Mouse (Mus musculus) embryonic facial prominence, embryonic 13.5 days (tissue): Measurements from ENCODE around the gene Pilrb2. TPM values are rescaled to one million over a fixed set of nuclear protein-coding genes. Genes with fewer than 3 reads are reported as not detected.
"Not testable (repeated sequence)": the region's sequence is repeated elsewhere in the genome, so short reads cannot be mapped to it uniquely, and the experiment has no call there.

Experiments
- ATAC-seq: fragments of 200-750 bp; cut with Nextera tagmentation; 2 replicates; pipeline ENCODE4 v1.8.0; 2017; ENCODE audit warnings: low read depth; ENCODE audit not compliant: insufficient number of reproducible peaks, insufficient read depth, low FRiP score, low TSS enrichment
- H3K27ac ChIP-seq: fragments of 300-500 bp; sonication (generic); 2 replicates; pipeline ENCODE4 v1.5.1; 2015; ENCODE audit warnings: moderate library complexity, mild to moderate bottlenecking, inconsistent platforms
- H3K27me3 ChIP-seq: fragments of 300-500 bp; sonication (generic); 2 replicates; pipeline ENCODE4 v1.6.1; 2015; ENCODE audit warnings: mild to moderate bottlenecking, inconsistent platforms
- H3K36me3 ChIP-seq: fragments of 300-500 bp; sonication (generic); 2 replicates; pipeline ENCODE4 v1.6.1; 2015; ENCODE audit warnings: mild to moderate bottlenecking, inconsistent platforms
- H3K4me1 ChIP-seq: fragments of 300-500 bp; sonication (generic); 2 replicates; pipeline ENCODE4 v1.6.1; 2015; ENCODE audit warnings: inconsistent platforms
- H3K4me2 ChIP-seq: fragments of 300-500 bp; sonication (generic); 2 replicates; pipeline ENCODE4 v1.6.1; 2015; ENCODE audit warnings: moderate library complexity, mild to moderate bottlenecking, inconsistent platforms
- H3K4me3 ChIP-seq: fragments of 300-500 bp; sonication (generic); 2 replicates; pipeline ENCODE4 v1.5.1; 2015; ENCODE audit warnings: mild to moderate bottlenecking, inconsistent platforms
- H3K9ac ChIP-seq: fragments of 300-500 bp; sonication (generic); 2 replicates; pipeline ENCODE4 v1.6.1; 2015; ENCODE audit warnings: mild to moderate bottlenecking, inconsistent platforms
- H3K9me3 ChIP-seq: fragments of 300-500 bp; sonication (generic); 2 replicates; pipeline ENCODE4 v1.6.1; 2016; ENCODE audit warnings: inconsistent platforms
- WGBS: fragments of 180-500 bp; shearing (Covaris S2); methylation state at CpG from one replicate; pipeline ENCODE4 v1.1.7; 2015; ENCODE audit warnings: mixed read lengths; 5-methylcytosine and 5-hydroxymethylcytosine counted together
- polyA plus RNA-seq: library from polyadenylated mRNA; unstranded; fragments of >200 nt; fragmentation: Nextera tagmentation; extraction: Ambion mirVana; gene quantifications from 2 replicates; pipeline ENCODE4 v1.2.1, GENCODE M21; 2015

Gene Pilrb2
- polyA plus RNA-seq = not detected in 2 replicates

DNA sequence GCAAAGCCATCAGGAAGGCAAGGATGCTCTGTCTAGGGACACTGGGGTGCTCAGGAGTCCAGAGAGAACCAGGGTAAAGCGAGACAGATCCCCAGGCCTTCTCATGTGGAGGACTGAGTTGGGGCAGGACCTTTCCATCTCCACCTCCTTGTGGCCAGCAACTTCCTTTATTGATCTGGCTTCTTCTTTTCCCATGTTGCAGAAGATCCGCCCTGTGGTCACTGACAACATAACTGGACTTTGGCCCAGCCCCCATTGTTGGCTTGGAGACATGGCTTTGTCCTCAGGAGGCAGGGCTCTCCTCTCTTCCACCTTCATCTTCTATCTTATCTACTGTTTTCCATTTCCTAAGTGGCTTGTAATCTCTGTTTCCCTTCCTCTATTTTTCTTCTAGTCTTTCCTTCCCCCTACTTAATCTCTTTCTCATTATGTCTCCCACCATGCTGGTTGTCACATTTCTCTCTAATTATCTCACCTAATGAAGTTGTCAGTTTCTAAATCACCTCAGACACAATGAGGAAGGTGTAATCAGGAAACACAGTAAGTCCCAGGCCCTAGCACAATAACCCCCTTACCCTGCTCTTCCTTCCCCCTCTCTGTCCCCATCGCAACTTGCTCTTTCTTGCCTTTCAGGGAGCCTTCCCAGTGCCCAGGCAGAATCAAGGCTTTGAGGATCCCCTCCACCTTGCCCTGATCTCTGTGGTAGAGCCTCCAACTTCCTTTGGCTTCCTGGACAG lies at the start of gene Pilrb2:
Pilrb2 (minus strand) TSS at position 172 of the 737 bp plus-strand sequence.
- WGBS = 72% methylated on average over 3 of the region's 3 CpGs
- not testable (repeated sequence) for ATAC-seq, H3K36me3 ChIP-seq, H3K4me3 ChIP-seq, H3K27me3 ChIP-seq, H3K4me1 ChIP-seq, H3K9me3 ChIP-seq, H3K27ac ChIP-seq, H3K9ac ChIP-seq, H3K4me2 ChIP-seq

DNA sequence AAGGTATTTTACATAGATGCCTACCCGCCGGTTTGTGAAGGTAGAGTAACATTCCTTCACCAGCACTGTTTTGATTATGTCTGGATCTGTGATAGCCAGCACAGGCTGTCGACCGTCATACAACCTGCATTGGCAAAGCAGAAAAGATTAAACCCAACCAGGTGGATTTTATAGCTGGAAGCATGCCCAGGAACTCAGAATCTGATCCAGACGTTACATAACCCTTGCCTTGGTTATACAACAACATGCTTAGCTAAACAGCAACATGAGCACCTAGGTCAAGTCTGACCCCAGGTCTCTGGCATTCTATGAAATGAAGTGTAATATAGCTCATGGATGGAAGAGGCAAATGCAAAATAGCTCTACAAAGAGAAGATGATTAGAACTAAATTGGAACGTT lies 43.9 kb upstream of the Pilrb2 start:
- WGBS = 59% methylated on average over 6 of the region's 6 CpGs

DNA sequence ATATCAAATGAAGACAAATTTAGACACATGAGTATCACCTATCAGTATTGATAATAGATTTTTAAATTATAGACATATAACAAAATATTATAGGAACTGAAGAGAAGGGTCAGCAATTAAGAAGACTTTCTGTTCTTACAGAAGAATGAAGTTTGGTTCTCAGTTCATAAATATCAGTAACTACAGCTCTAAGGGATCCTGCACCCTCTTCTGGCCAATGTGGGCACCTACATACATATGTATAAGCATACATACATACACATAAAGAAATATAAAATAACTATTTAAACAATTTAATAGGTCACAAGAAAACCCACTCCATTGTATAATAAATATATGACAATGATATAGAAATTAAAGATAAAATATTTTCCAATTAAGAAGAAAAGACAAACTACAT lies 42.9 kb upstream of the Pilrb2 start:
- H3K27ac ChIP-seq = no peak overlapping the region

More for the DNA sequence above, 43.9 kb upstream of the Pilrb2 start:
- no peaks in the 10 kb centered on the region for H3K27me3 ChIP-seq
- H3K9me3 ChIP-seq = no peaks in the 10 kb centered on the region
- no peak overlapping the region for H3K9ac ChIP-seq
- H3K4me3 ChIP-seq = no peak overlapping the region
- H3K4me1 ChIP-seq = no peaks in the 10 kb centered on the region
- H3K36me3 ChIP-seq = no peaks in the 10 kb centered on the region
- ATAC-seq = no peak
- H3K27ac ChIP-seq = no peak overlapping the region
- H3K4me2 ChIP-seq = no peak overlapping the region

GRCm38 (mm10) chr5:137909564-137910262 lies 38.1 kb upstream of the Pilrb2 start:
- no peaks in the 10 kb centered on the region for H3K27me3 ChIP-seq
- no peak overlapping the region for H3K4me2 ChIP-seq
- no peak overlapping the region for H3K4me3 ChIP-seq
- H3K9ac ChIP-seq = no peak overlapping the region
- ATAC-seq = no peak
- H3K4me1 ChIP-seq = no peaks in the 10 kb centered on the region
- no peak overlapping the region for H3K27ac ChIP-seq
- no peaks in the 10 kb centered on the region for H3K36me3 ChIP-seq
- no peaks in the 10 kb centered on the region for H3K9me3 ChIP-seq
- 70% methylated on average over 3 of the region's 3 CpGs for WGBS

More for the DNA sequence above, 42.9 kb upstream of the Pilrb2 start:
- no peaks in the 10 kb centered on the region for H3K4me1 ChIP-seq
- H3K4me2 ChIP-seq = no peak overlapping the region
- no peaks in the 10 kb centered on the region for H3K27me3 ChIP-seq
- no peak for ATAC-seq
- H3K9ac ChIP-seq = no peak overlapping the region
- no peak overlapping the region for H3K4me3 ChIP-seq
- no peaks in the 10 kb centered on the region for H3K36me3 ChIP-seq
- no peaks in the 10 kb centered on the region for H3K9me3 ChIP-seq

DNA sequence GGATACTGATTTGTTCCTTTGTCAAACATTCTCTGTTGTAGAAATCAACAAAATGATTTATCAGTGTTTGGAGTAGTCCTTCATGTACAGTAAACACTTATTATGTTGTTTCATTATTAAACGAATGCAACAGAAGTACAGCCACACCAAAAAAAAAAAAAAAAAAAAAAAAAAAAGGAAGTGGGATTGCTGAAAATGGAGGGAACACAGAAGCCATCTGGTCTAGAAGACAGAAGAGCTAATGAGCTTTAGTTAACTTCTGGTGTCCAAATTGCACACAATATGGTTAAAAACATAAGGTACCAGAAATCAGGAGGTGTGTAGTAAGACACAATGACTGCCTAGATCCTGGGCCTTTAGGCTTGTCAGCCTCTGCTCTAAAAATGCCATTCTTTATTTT lies 26.2 kb upstream of the Pilrb2 start:
- Histone ChIP-seq H3K4me3 (no peak overlapping the region), H3K9ac (no peak overlapping the region), H3K27me3 (no peaks in the 10 kb centered on the region), H3K4me2 (no peak overlapping the region), H3K9me3 (no peaks in the 10 kb centered on the region), H3K4me1 (no peaks in the 10 kb centered on the region), H3K36me3 (no peaks in the 10 kb centered on the region), H3K27ac (no peak overlapping the region)
- ATAC-seq = no peak
- WGBS = 83% methylated on average over 1 of the region's 1 CpGs

- H3K9ac ChIP-seq = no peak overlapping the region
- H3K27ac ChIP-seq = no peak overlapping the region
- H3K4me1 ChIP-seq = no peaks in the 10 kb centered on the region
- H3K27me3 ChIP-seq = no peaks in the 10 kb centered on the region
- no peaks in the 10 kb centered on the region for H3K9me3 ChIP-seq
- H3K36me3 ChIP-seq = no peaks in the 10 kb centered on the region
- WGBS = 47% methylated on average over 1 of the region's 1 CpGs
- H3K4me2 ChIP-seq = no peak overlapping the region
- no peak overlapping the region for H3K4me3 ChIP-seq
- no peak for ATAC-seq
These were observed 21.3 kb upstream of the Pilrb2 start for GRCm38 (mm10) chr5:137892954-137893353.

DNA sequence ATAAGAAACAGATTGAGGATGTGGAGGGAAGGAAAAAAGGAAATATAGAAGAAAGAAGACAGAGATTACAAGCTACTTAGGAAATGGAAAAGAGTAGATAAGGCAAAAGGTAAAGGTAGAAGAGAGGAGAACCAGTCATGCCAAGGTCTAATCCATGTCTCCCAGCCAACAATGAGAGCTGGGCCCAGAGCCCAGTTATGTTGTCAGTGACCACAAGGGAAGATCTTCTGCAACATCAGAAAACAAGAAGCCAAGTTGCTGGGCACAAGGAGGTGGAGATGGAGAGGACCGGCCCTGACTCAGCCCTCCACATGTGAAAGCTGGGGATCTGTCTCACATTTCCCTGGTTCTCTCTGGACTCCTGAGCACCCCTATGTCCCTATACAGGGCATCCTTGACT lies 16.1 kb upstream of the Pilrb2 start:
- ATAC-seq = no peak
- no peaks in the 10 kb centered on the region for H3K9me3 ChIP-seq
- no peak overlapping the region for H3K27ac ChIP-seq
- H3K4me3 ChIP-seq = no peak overlapping the region
- H3K4me1 ChIP-seq = no peaks in the 10 kb centered on the region
- 86% methylated on average over 1 of the region's 1 CpGs for WGBS
- no peaks in the 10 kb centered on the region for H3K27me3 ChIP-seq
- no peak overlapping the region for H3K4me2 ChIP-seq
- no peak overlapping the region for H3K9ac ChIP-seq
- no peaks in the 10 kb centered on the region for H3K36me3 ChIP-seq

GRCm38 (mm10) chr5:137885894-137886293 lies 14.3 kb upstream of the Pilrb2 start:
- WGBS = 6% methylated on average over 2 of the region's 2 CpGs
- Histone ChIP-seq H3K36me3 (no peaks in the 10 kb centered on the region), H3K9me3 (no peaks in the 10 kb centered on the region), H3K4me1 (no peaks in the 10 kb centered on the region), H3K27ac (no peak overlapping the region), H3K4me2 (no peak overlapping the region), H3K9ac (no peak overlapping the region), H3K4me3 (no peak overlapping the region), H3K27me3 (no peaks in the 10 kb centered on the region)
- no peak for ATAC-seq

GRCm38 (mm10) chr5:137883345-137883744 lies 11.7 kb upstream of the Pilrb2 start:
- Histone ChIP-seq H3K4me1 (no peaks in the 10 kb centered on the region), H3K36me3 (no peaks in the 10 kb centered on the region), H3K27me3 (no peaks in the 10 kb centered on the region), H3K4me2 (no peak overlapping the region), H3K4me3 (no peak overlapping the region), H3K9ac (no peak overlapping the region), H3K27ac (no peak overlapping the region), H3K9me3 (no peaks in the 10 kb centered on the region)
- ATAC-seq = no peak
- WGBS = 83% methylated on average over 3 of the region's 3 CpGs

- no peak overlapping the region for H3K9ac ChIP-seq
- no peak overlapping the region for H3K27ac ChIP-seq
- WGBS = 75% methylated on average over 4 of the region's 4 CpGs
- H3K27me3 ChIP-seq = no peaks in the 10 kb centered on the region
- no peak overlapping the region for H3K4me3 ChIP-seq
- H3K9me3 ChIP-seq = no peaks in the 10 kb centered on the region
- H3K4me1 ChIP-seq = no peaks in the 10 kb centered on the region
- no peaks in the 10 kb centered on the region for H3K36me3 ChIP-seq
- no peak overlapping the region for H3K4me2 ChIP-seq
- no peak for ATAC-seq
These were observed 11.3 kb upstream of the Pilrb2 start for GRCm38 (mm10) chr5:137882922-137883321.

DNA sequence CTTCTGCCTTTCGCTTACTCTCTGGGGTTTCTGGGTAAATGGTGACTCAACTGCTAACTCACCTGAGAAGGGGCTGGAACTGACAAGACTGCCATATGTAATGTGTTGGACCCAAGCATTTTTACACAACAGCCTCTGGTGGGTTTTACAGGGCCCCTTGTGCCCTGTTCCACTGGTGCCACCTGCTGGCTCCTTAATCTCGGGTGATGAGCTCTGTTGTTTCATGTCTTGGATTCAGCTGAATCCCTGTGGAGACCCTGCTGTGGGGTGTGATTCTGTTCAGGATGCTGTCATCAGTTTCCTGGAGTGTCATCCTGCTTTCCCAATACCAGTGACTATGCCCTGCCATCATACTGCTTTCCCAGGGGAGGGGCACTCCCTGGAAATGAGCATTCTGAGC lies 6.2 kb upstream of the Pilrb2 start:
- ATAC-seq = no peak
- Histone ChIP-seq H3K4me3 (no peak overlapping the region), H3K9ac (no peak overlapping the region), H3K27me3 (no peaks in the 10 kb centered on the region), H3K4me1 (no peaks in the 10 kb centered on the region), H3K9me3 (no peaks in the 10 kb centered on the region), H3K27ac (no peak overlapping the region), H3K4me2 (no peak overlapping the region), H3K36me3 (no peaks in the 10 kb centered on the region)
- WGBS = 54% methylated on average over 2 of the region's 2 CpGs

DNA sequence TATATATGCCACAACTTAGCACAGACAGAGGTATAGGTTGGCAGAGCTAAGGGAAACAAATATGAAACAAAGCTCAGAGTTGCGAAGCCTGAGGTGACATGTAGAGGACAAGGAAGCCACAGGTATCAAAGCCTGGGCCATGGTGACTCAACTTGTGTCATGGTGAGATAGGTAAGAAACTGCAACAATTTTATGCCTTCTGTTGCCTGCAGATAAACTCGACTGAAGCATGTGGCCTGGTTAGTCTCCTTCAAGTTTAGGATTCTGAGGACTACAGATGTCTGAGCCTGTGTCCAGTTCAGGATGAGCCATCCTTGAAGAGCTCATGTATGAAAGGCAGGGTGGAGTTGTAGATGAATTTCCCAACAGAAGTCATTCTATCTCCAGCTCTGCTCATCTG lies 3.4 kb upstream of the Pilrb2 start:
- no peak overlapping the region for H3K27ac ChIP-seq
- WGBS = 86% methylated on average over 2 of the region's 2 CpGs
- no peak overlapping the region for H3K4me3 ChIP-seq
- H3K9ac ChIP-seq = no peak overlapping the region
- no peaks in the 10 kb centered on the region for H3K9me3 ChIP-seq
- H3K4me2 ChIP-seq = no peak overlapping the region
- H3K4me1 ChIP-seq = no peaks in the 10 kb centered on the region
- no peak for ATAC-seq
- no peaks in the 10 kb centered on the region for H3K36me3 ChIP-seq
- H3K27me3 ChIP-seq = no peaks in the 10 kb centered on the region
